Mouse (Mus musculus): Measurements from ENCODE around the gene Fopnl. TPM values are rescaled to one million over a fixed set of nuclear protein-coding genes. Genes with fewer than 3 reads are reported as not detected.

Gene Fopnl
- total and polyA plus RNA-seq, 2 experiments from 2014 or later: 111 to 216 TPM

GRCm38 (mm10) chr16:14308245-14309073 lies 8.7 kb downstream of the Fopnl start:
- ATAC-seq: no peak
- WGBS: 90% methylated on average over 6 of the region's 6 CpGs
- H3K36me3 ChIP-seq (ENCODE audit: insufficient read depth): peaks cover 44% of the 10 kb centered on the region

GRCm38 (mm10) chr16:14307373-14307772 lies 9.8 kb downstream of the Fopnl start:
- H3K27ac ChIP-seq (ENCODE audit: low read depth, low read length): no peak overlapping the region
- peaks cover 44% of the 10 kb centered on the region for H3K36me3 ChIP-seq (ENCODE audit: insufficient read depth)
- ATAC-seq (no peak), DNase-seq (no peak)
- no peaks in the 10 kb centered on the region for H3K27me3 ChIP-seq (ENCODE audit: insufficient read depth, low read length)
- H3K4me2 ChIP-seq (ENCODE audit: low read depth): no peak overlapping the region
- WGBS: 97% methylated on average over 1 of the region's 1 CpGs
- H3K9ac ChIP-seq: no peak overlapping the region
- H3K4me3 ChIP-seq (ENCODE audit: low read depth, low read length): no peak overlapping the region
- no peaks in the 10 kb centered on the region for H3K9me3 ChIP-seq (ENCODE audit: low read length)
- TF ChIP-seq CTCF (IDR thresholded peaks at IDR 0.05; ENCODE audit: low read depth): no peak
- no peaks in the 10 kb centered on the region for H3K4me1 ChIP-seq (ENCODE audit: insufficient read depth)

More at GRCm38 (mm10) chr16:14308245-14309073, 8.7 kb downstream of the Fopnl start:
- no peak overlapping the region for H3K4me2 ChIP-seq (ENCODE audit: low read depth)
- H3K4me3 ChIP-seq (ENCODE audit: low read depth, low read length): no peak overlapping the region
- DNase-seq: no peak
- no peak overlapping the region for H3K27ac ChIP-seq (ENCODE audit: low read depth, low read length)
- H3K9me3 ChIP-seq (ENCODE audit: low read length): no peaks in the 10 kb centered on the region
- H3K4me1 ChIP-seq (ENCODE audit: insufficient read depth): no peaks in the 10 kb centered on the region
- no peak overlapping the region for H3K9ac ChIP-seq
- TF ChIP-seq CTCF (IDR thresholded peaks at IDR 0.05; ENCODE audit: low read depth): no peak
- H3K27me3 ChIP-seq (ENCODE audit: insufficient read depth, low read length): no peaks in the 10 kb centered on the region

- 93% methylated on average over 1 of the region's 1 CpGs for WGBS
Measured at GRCm38 (mm10) chr16:14306451-14306850, 10.8 kb downstream of the Fopnl start.

GRCm38 (mm10) chr16:14304791-14305190 lies 12.4 kb downstream of the Fopnl start:
- no peak for TF ChIP-seq CTCF (IDR thresholded peaks at IDR 0.05; ENCODE audit: low read depth)
- Histone ChIP-seq H3K4me3 (ENCODE audit: low read depth, low read length) (no peak overlapping the region), H3K9ac (no peak overlapping the region), H3K4me1 (ENCODE audit: insufficient read depth) (no peaks in the 10 kb centered on the region), H3K27ac (ENCODE audit: low read depth, low read length) (no peak overlapping the region), H3K27me3 (ENCODE audit: insufficient read depth, low read length) (no peaks in the 10 kb centered on the region), H3K36me3 (ENCODE audit: insufficient read depth) (peaks cover 43% of the 10 kb centered on the region), H3K4me2 (ENCODE audit: low read depth) (no peak overlapping the region), H3K9me3 (ENCODE audit: low read length) (no peaks in the 10 kb centered on the region)
- 96% methylated on average over 3 of the region's 3 CpGs for WGBS
- no peak for DNase-seq
- no peak for ATAC-seq

More at GRCm38 (mm10) chr16:14306451-14306850, 10.8 kb downstream of the Fopnl start:
- Histone ChIP-seq H3K36me3 (ENCODE audit: insufficient read depth) (peaks cover 39% of the 10 kb centered on the region), H3K4me1 (ENCODE audit: insufficient read depth) (no peaks in the 10 kb centered on the region), H3K27me3 (ENCODE audit: insufficient read depth, low read length) (no peaks in the 10 kb centered on the region), H3K27ac (ENCODE audit: low read depth, low read length) (no peak overlapping the region), H3K4me3 (ENCODE audit: low read depth, low read length) (no peak overlapping the region), H3K9ac (no peak overlapping the region), H3K9me3 (ENCODE audit: low read length) (no peaks in the 10 kb centered on the region), H3K4me2 (ENCODE audit: low read depth) (no peak overlapping the region)
- DNase-seq (no peak), ATAC-seq (no peak)
- no peak for TF ChIP-seq CTCF (IDR thresholded peaks at IDR 0.05; ENCODE audit: low read depth)

GRCm38 (mm10) chr16:14303676-14304075 lies 13.5 kb downstream of the Fopnl start:
- Histone ChIP-seq H3K9me3 (ENCODE audit: low read length) (no peaks in the 10 kb centered on the region), H3K4me1 (ENCODE audit: insufficient read depth) (no peaks in the 10 kb centered on the region), H3K9ac (no peak overlapping the region), H3K4me3 (ENCODE audit: low read depth, low read length) (no peak overlapping the region), H3K27me3 (ENCODE audit: insufficient read depth, low read length) (no peaks in the 10 kb centered on the region), H3K27ac (ENCODE audit: low read depth, low read length) (no peak overlapping the region), H3K4me2 (ENCODE audit: low read depth) (no peak overlapping the region), H3K36me3 (ENCODE audit: insufficient read depth) (peaks cover 51% of the 10 kb centered on the region)
- no peak for DNase-seq
- 62% methylated on average over 7 of the region's 7 CpGs for WGBS
- no peak for TF ChIP-seq CTCF (IDR thresholded peaks at IDR 0.05; ENCODE audit: low read depth)
- no peak; the same call in 1 of the 2 replicates for ATAC-seq

- no peak overlapping the region for H3K4me2 ChIP-seq (ENCODE audit: low read depth)
- no peak overlapping the region for H3K4me3 ChIP-seq (ENCODE audit: low read depth, low read length)
- WGBS: 70% methylated on average over 2 of the region's 2 CpGs
- H3K36me3 ChIP-seq (ENCODE audit: insufficient read depth): peaks cover 51% of the 10 kb centered on the region
- H3K9me3 ChIP-seq (ENCODE audit: low read length): no peaks in the 10 kb centered on the region
- no peak for TF ChIP-seq CTCF (IDR thresholded peaks at IDR 0.05; ENCODE audit: low read depth)
- no peak for DNase-seq
- no peaks in the 10 kb centered on the region for H3K27me3 ChIP-seq (ENCODE audit: insufficient read depth, low read length)
- no peak; the same call in 1 of the 2 replicates for ATAC-seq
- no peak overlapping the region for H3K9ac ChIP-seq
- H3K4me1 ChIP-seq (ENCODE audit: insufficient read depth): no peaks in the 10 kb centered on the region
- no peak overlapping the region for H3K27ac ChIP-seq (ENCODE audit: low read depth, low read length)
Measured at GRCm38 (mm10) chr16:14303148-14303547, 14.1 kb downstream of the Fopnl start.

GRCm38 (mm10) chr16:14298461-14298860 lies 18.7 kb downstream of the Fopnl start:
- ATAC-seq (no peak), DNase-seq (no peak)
- H3K9me3 ChIP-seq (ENCODE audit: low read length): no peaks in the 10 kb centered on the region
- no peaks in the 10 kb centered on the region for H3K4me1 ChIP-seq (ENCODE audit: insufficient read depth)
- H3K4me3 ChIP-seq (ENCODE audit: low read depth, low read length): no peak overlapping the region
- WGBS: 96% methylated on average over 4 of the region's 4 CpGs
- H3K4me2 ChIP-seq (ENCODE audit: low read depth): no peak overlapping the region
- no peak for TF ChIP-seq CTCF (IDR thresholded peaks at IDR 0.05; ENCODE audit: low read depth)
- peaks cover 28% of the 10 kb centered on the region for H3K36me3 ChIP-seq (ENCODE audit: insufficient read depth)
- H3K9ac ChIP-seq: no peak overlapping the region
- no peaks in the 10 kb centered on the region for H3K27me3 ChIP-seq (ENCODE audit: insufficient read depth, low read length)
- no peak overlapping the region for H3K27ac ChIP-seq (ENCODE audit: low read depth, low read length)
